Mouse (Mus musculus) gastrocnemius, adult 18-20 months (tissue): ENCODE data around the gene Bcat2. TPM values are rescaled to one million over a fixed set of nuclear protein-coding genes. Genes with fewer than 3 reads are reported as not detected.

Experiments
- DNase-seq: peaks from one replicate; pipeline ENCODE4 v3.0.0; 2021; ENCODE audit warnings: low spot score
- total RNA-seq, 2 experiments: library from RNA; stranded (reverse); gene quantifications; 2 replicates each; pipeline ENCODE4 v1.2.3; 2021

The Bcat2 gene
- total RNA-seq, 2 experiments from 2014 or later, result 95.0 to 98.1 TPM

GRCm38 (mm10) chr7:45549641-45550436 is 20.1 kb upstream of the Bcat2 start:
- no peak for DNase-seq

GRCm38 (mm10) chr7:45550821-45551511 is 19.0 kb upstream of the Bcat2 start:
- no peak for DNase-seq

GRCm38 (mm10) chr7:45551512-45551883 is 18.5 kb upstream of the Bcat2 start:
- DNase-seq, result no peak

- no peak for DNase-seq
Observed at GRCm38 (mm10) chr7:45553519-45553918, 16.4 kb upstream of the Bcat2 start.

- DNase-seq, result no peak
Observed at GRCm38 (mm10) chr7:45553990-45554389, 16.0 kb upstream of the Bcat2 start.

GRCm38 (mm10) chr7:45554744-45555143 is 15.2 kb upstream of the Bcat2 start, which contains the start of gene Hsd17b14:
Gene Hsd17b14, plus strand, starts transcription at chr7:45554893.
- no peak for DNase-seq

GRCm38 (mm10) chr7:45555787-45556186 is 14.2 kb upstream of the Bcat2 start:
- peak; percentile 84 for DNase-seq

GRCm38 (mm10) chr7:45558907-45559306 is 11.0 kb upstream of the Bcat2 start:
- DNase-seq, result no peak

GRCm38 (mm10) chr7:45560241-45560640 is 9.7 kb upstream of the Bcat2 start:
- DNase-seq, result no peak

GRCm38 (mm10) chr7:45560843-45561623 is 8.9 kb upstream of the Bcat2 start:
- peak; percentile 87 for DNase-seq

- DNase-seq, result peak; percentile 67
Observed at GRCm38 (mm10) chr7:45561624-45562520, 8.1 kb upstream of the Bcat2 start.

- DNase-seq, result no peak
Observed at GRCm38 (mm10) chr7:45564811-45565210, 5.1 kb upstream of the Bcat2 start.

GRCm38 (mm10) chr7:45565446-45565845 is 4.5 kb upstream of the Bcat2 start:
- DNase-seq, result no peak

- DNase-seq, result no peak
Observed at GRCm38 (mm10) chr7:45567112-45567779, 2.7 kb upstream of the Bcat2 start.

GRCm38 (mm10) chr7:45567780-45568516 is 2.0 kb upstream of the Bcat2 start:
- DNase-seq, result peak; percentile 93

GRCm38 (mm10) chr7:45568601-45569473 is 1.1 kb upstream of the Bcat2 start:
- DNase-seq, result no peak

GRCm38 (mm10) chr7:45571966-45572365 is 2.0 kb downstream of the Bcat2 start:
- DNase-seq, result no peak

- no peak for DNase-seq
Observed at GRCm38 (mm10) chr7:45573954-45574353, 4.0 kb downstream of the Bcat2 start.
